Mouse (Mus musculus) cerebellum, adult 11 months (tissue): ENCODE data around the gene Hsd11b2.
"Not testable (repeated sequence)": the region's sequence is repeated elsewhere in the genome, so short reads cannot be mapped to it uniquely, and the experiment has no call there.

Experiments
- DNase-seq: peaks from one replicate; pipeline ENCODE4 v3.0.0; 2022

The Hsd11b2 gene

DNA sequence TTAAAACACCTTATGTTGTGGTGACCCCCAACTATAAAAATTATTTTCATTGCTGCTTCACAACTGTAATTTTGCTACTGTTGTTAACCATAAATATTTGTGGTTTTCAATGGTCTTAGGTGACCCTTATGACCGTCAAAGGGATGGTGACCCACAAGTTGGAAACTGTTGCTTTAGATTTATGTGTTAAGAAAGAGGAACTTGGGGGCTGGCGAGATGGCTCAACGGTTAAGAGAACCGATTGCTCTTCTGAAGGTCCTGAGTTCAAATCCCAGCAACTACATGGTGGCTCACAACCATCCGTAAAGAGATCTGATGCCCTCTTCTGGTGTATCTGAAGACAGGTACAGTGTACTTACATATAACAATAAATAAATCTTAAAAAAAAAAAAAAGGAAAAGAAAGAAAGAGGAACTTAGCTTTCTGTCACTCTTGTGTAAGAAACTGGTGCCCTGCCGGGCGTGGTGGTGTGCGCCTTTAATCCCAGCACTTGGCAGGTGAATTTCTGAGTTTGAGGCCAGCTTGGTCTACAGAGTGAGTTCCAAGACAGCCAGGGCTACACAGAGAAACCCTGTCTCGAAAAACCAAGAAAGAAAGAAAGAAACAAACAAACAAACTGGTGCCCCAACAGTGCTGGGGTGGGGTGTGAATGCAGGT, 46.1 kb downstream of the Hsd11b2 start:
- not testable (repeated sequence) for DNase-seq

DNA sequence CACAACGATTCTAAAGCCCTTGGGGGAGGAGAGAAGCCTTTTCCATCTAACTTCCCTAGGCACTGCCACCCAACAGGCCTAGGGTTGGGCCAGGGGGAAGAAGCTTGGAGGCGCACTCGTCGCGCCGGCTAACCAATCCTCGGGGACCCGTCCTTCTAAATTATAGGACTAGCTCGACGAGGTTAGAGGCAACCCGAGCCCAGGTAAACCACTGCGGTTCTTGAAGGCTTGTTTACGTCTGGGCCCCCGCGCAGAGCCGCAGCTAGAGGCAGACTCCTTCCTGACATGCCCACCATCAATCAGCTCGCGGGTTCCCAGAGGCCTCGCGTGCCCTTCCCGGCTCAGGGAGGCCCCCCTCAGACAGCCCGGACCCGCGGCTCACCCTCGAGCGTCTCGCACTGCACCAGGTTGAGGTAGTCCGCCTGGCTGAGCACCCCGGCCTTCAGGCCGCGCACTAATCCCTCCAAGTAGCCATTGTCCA, 46.9 kb downstream of the Hsd11b2 start:
- DNase-seq = no peak

GRCm38 (mm10) chr8:105565952-105566702, 47.6 kb downstream of the Hsd11b2 start, which contains the start of gene Atp6v0d1:
Gene Atp6v0d1 (minus strand): TSS chr8:105566047.
- DNase-seq = peak; percentile 99

GRCm38 (mm10) chr8:105566703-105567595, 48.4 kb downstream of the Hsd11b2 start:
- peak; percentile 34 for DNase-seq

- DNase-seq = no peak
Measured at GRCm38 (mm10) chr8:105571810-105572209, 53.3 kb downstream of the Hsd11b2 start.

- DNase-seq = no peak
Measured at GRCm38 (mm10) chr8:105573427-105573826, 54.9 kb downstream of the Hsd11b2 start.
